Mouse (Mus musculus) megakaryocyte, adult 5-6 weeks (primary cell): ENCODE data around the gene Tmem132b. TPM values are rescaled to one million over a fixed set of nuclear protein-coding genes. Genes with fewer than 3 reads are reported as not detected.

Source experiments
- ATAC-seq: 2 replicates; pipeline ENCODE4 v1.8.0; 2016; ENCODE audit warnings: mild to moderate bottlenecking, inconsistent platforms; ENCODE audit not compliant: poor library complexity, severe bottlenecking
- total RNA-seq, 2 experiments: library from RNA; stranded (forward) in 1 of 2; stranded (reverse) in 1 of 2; fragments of 153-499, 151-499 nt in 1 of 2; fragments of 221-1000, 200-1000 nt in 1 of 2; gene quantifications; 2 replicates each; pipeline versions ENCODE4 v1.2.3 to v1.2.4; 2015 to 2017

Tmem132b gene
- total RNA-seq, 2 experiments from 2014 or later = 0.07 TPM; not detected in 1

- ATAC-seq = no peak
Measured at GRCm38 (mm10) chr5:125756987-125757530, 225.5 kb downstream of the Tmem132b start.

GRCm38 (mm10) chr5:125758506-125758905 lies 226.9 kb downstream of the Tmem132b start:
- ATAC-seq = no peak

GRCm38 (mm10) chr5:125766941-125767340 lies 235.4 kb downstream of the Tmem132b start:
- no peak for ATAC-seq

- no peak for ATAC-seq
Measured at GRCm38 (mm10) chr5:125767950-125768349, 236.4 kb downstream of the Tmem132b start.

- no peak for ATAC-seq
Measured at GRCm38 (mm10) chr5:125772238-125772637, 240.7 kb downstream of the Tmem132b start.

- no peak for ATAC-seq
Measured at GRCm38 (mm10) chr5:125772756-125773155, 241.2 kb downstream of the Tmem132b start.

GRCm38 (mm10) chr5:125780332-125780731 lies 248.8 kb downstream of the Tmem132b start:
- no peak for ATAC-seq

GRCm38 (mm10) chr5:125792643-125793042 lies 261.1 kb downstream of the Tmem132b start:
- ATAC-seq = no peak

GRCm38 (mm10) chr5:125794318-125794717 lies 262.7 kb downstream of the Tmem132b start:
- ATAC-seq = 0 out of 2 replicates have a peak, but pooled peaks have one; percentile 33

- ATAC-seq = no peak
Measured at GRCm38 (mm10) chr5:125799622-125800021, 268.0 kb downstream of the Tmem132b start.

- no peak for ATAC-seq
Measured at GRCm38 (mm10) chr5:125800025-125800424, 268.5 kb downstream of the Tmem132b start.

GRCm38 (mm10) chr5:125802801-125803200 lies 271.2 kb downstream of the Tmem132b start:
- ATAC-seq = no peak

GRCm38 (mm10) chr5:125805327-125805726 lies 273.8 kb downstream of the Tmem132b start:
- ATAC-seq = no peak

- no peak for ATAC-seq
Measured at GRCm38 (mm10) chr5:125807861-125808260, 276.3 kb downstream of the Tmem132b start.

- no peak for ATAC-seq
Measured at GRCm38 (mm10) chr5:125829342-125829741, 297.8 kb downstream of the Tmem132b start.

GRCm38 (mm10) chr5:125835890-125836289 lies 304.3 kb downstream of the Tmem132b start:
- ATAC-seq = no peak

GRCm38 (mm10) chr5:125836761-125837160 lies 305.2 kb downstream of the Tmem132b start:
- ATAC-seq = no peak

Other genes starting within 250 kb of the Tmem132b start
- gene Scarb1, start 190.7 kb upstream of the Tmem132b start, total RNA-seq (2015) = 88.7 and 92.9 TPM in 2 replicates
- gene Scarb1, start 190.7 kb upstream of the Tmem132b start, total RNA-seq (2017) = 86.3 and 88.2 TPM in 2 replicates
- not detected in 2 replicates for gene Gm10382, start 142.5 kb upstream of the Tmem132b start, total RNA-seq (2015)
- 0.11 TPM in 1 of 2 replicates, not detected in the other for gene Gm10382, start 142.5 kb upstream of the Tmem132b start, total RNA-seq (2017)
- gene Ubc, start 141.6 kb upstream of the Tmem132b start, total RNA-seq (2015) = 260 and 265 TPM in 2 replicates
- gene Ubc, start 141.6 kb upstream of the Tmem132b start, total RNA-seq (2017) = 355 and 414 TPM in 2 replicates
- 6.6 and 13.9 TPM in 2 replicates for gene Dhx37, start 97.7 kb upstream of the Tmem132b start, total RNA-seq (2015)
- 15.7 and 29.0 TPM in 2 replicates for gene Dhx37, start 97.7 kb upstream of the Tmem132b start, total RNA-seq (2017)
- gene Bri3bp, start 90.2 kb upstream of the Tmem132b start, total RNA-seq (2015) = 46.8 and 49.2 TPM in 2 replicates
- gene Bri3bp, start 90.2 kb upstream of the Tmem132b start, total RNA-seq (2017) = 19.7 and 26.3 TPM in 2 replicates
- gene Aacs, start 56.0 kb upstream of the Tmem132b start, total RNA-seq (2015) = 6.5 and 6.7 TPM in 2 replicates
- 17.0 and 19.7 TPM in 2 replicates for gene Aacs, start 56.0 kb upstream of the Tmem132b start, total RNA-seq (2017)